In genomic region chr9:3858311-3858710, GRCm38 (mm10) we compare ENCODE assay signal across 18 mouse cellular contexts.
A peak's percentile ranks its signal among the peaks of the same experiment; 100 is the strongest.
DNase-seq lines count a peak whose midpoint lies in the region; ATAC-seq and TF ChIP-seq lines count a peak whose summit lies in the region.
"Had no signal": no experiment of that assay in that cellular context is flagged by ENCODE, and none has a peak within 500 bp of the region (broad histone marks: within the 10 kb centered on the region; RNA-seq: fewer than 3 reads in every experiment).

No protein-coding gene starts in this region.

- no peak overlapping the region for H3K9ac ChIP-seq in hindbrain, postnatal 0 days (replicated peaks; ENCODE audit: low read length)
- H3K9ac ChIP-seq in hindbrain, embryonic 12.5 days = no peak overlapping the region
- no peak overlapping the region for H3K9ac ChIP-seq in midbrain, embryonic 14.5 days (replicated peaks; ENCODE audit: low read length)
- H3K9ac ChIP-seq in midbrain, embryonic 16.5 days (ENCODE audit: low read depth, low read length) = no peak overlapping the region
- H3K9ac ChIP-seq: forebrain, embryonic 13.5 days; liver, embryonic 13.5 days; midbrain, embryonic 12.5 days had no signal

- no peak overlapping the region for H3K4me3 ChIP-seq in hindbrain, postnatal 0 days (ENCODE audit: low read length)
- H3K4me3 ChIP-seq in hindbrain, embryonic 12.5 days = no peak overlapping the region
- no peak overlapping the region for H3K4me3 ChIP-seq in midbrain, embryonic 14.5 days (replicated peaks; ENCODE audit: low read depth, low read length)
- no peak overlapping the region for H3K4me3 ChIP-seq in midbrain, embryonic 16.5 days (ENCODE audit: low read depth, low read length)
- H3K4me3 ChIP-seq: forebrain, embryonic 13.5 days; left cerebral cortex, adult 2 months; liver, embryonic 13.5 days; midbrain, embryonic 12.5 days; myocyte had no signal

- H3K4me1 ChIP-seq in hindbrain, postnatal 0 days (ENCODE audit: insufficient read depth, low read length) = no peaks in the 10 kb centered on the region
- H3K4me1 ChIP-seq in hindbrain, embryonic 12.5 days = no peaks in the 10 kb centered on the region
- H3K4me1 ChIP-seq in midbrain, embryonic 14.5 days (ENCODE audit: control insufficient read depth, insufficient read depth, low read length) = no peaks in the 10 kb centered on the region
- no peaks in the 10 kb centered on the region for H3K4me1 ChIP-seq in midbrain, embryonic 16.5 days (ENCODE audit: control insufficient read depth, insufficient read depth, low read length)
- H3K4me1 ChIP-seq: forebrain, embryonic 13.5 days; liver, embryonic 13.5 days; midbrain, embryonic 12.5 days had no signal

- no peak overlapping the region for H3K27ac ChIP-seq in hindbrain, postnatal 0 days
- H3K27ac ChIP-seq in hindbrain, embryonic 12.5 days = no peak overlapping the region
- no peak overlapping the region for H3K27ac ChIP-seq in midbrain, embryonic 14.5 days (replicated peaks; ENCODE audit: low read depth, low read length)
- no peak overlapping the region for H3K27ac ChIP-seq in midbrain, embryonic 16.5 days (ENCODE audit: low read length)
- H3K27ac ChIP-seq: forebrain, embryonic 13.5 days; left cerebral cortex, adult 2 months; liver, embryonic 13.5 days; midbrain, embryonic 12.5 days had no signal

- TF ChIP-seq CTCF in hindbrain, postnatal 0 days (IDR thresholded peaks at IDR 0.05; ENCODE audit: low read depth) = no peak

- peak; percentile 10 for DNase-seq in cerebellum, adult 9-11 months
- DNase-seq in cerebellum, postnatal 4 days (ENCODE audit: low spot score in 2 of 2) = no peak
- peak; percentile 54 for DNase-seq in hindbrain, postnatal 0 days (ENCODE audit: low spot score)
- DNase-seq in midbrain, embryonic 14.5 days = peak; percentile 1
- no peak for DNase-seq in thymus, postnatal 25 days
- DNase-seq: adrenal gland, postnatal 25 days; gastrocnemius, postnatal 25 days; kidney, adult 11 months; kidney, postnatal 10 days; left cerebral cortex, postnatal 4 days; liver, embryonic 13.5 days; thymus, postnatal 36 days had no signal

- ATAC-seq in hindbrain, postnatal 0 days = no peak
- no peak for ATAC-seq in hindbrain, embryonic 12.5 days (ENCODE audit: low FRiP score)
- no peak for ATAC-seq in midbrain, embryonic 14.5 days (ENCODE audit: low FRiP score, low TSS enrichment)
- ATAC-seq in midbrain, embryonic 16.5 days = no peak
- ATAC-seq: forebrain, embryonic 13.5 days had no signal

- no peak overlapping the region for H3K4me2 ChIP-seq in hindbrain, postnatal 0 days (ENCODE audit: low read depth, low read length)
- no peak overlapping the region for H3K4me2 ChIP-seq in hindbrain, embryonic 12.5 days (replicated peaks)
- no peak overlapping the region for H3K4me2 ChIP-seq in midbrain, embryonic 14.5 days (ENCODE audit: low read length)
- H3K4me2 ChIP-seq in midbrain, embryonic 16.5 days (ENCODE audit: low read length) = no peak overlapping the region
- H3K4me2 ChIP-seq: forebrain, embryonic 13.5 days; liver, embryonic 13.5 days; midbrain, embryonic 12.5 days had no signal

- no peaks in the 10 kb centered on the region for H3K9me3 ChIP-seq in hindbrain, postnatal 0 days (ENCODE audit: low read length)
- H3K9me3 ChIP-seq in hindbrain, embryonic 12.5 days (replicated peaks) = no peaks in the 10 kb centered on the region
- H3K9me3 ChIP-seq in midbrain, embryonic 14.5 days (ENCODE audit: control insufficient read depth, low read length) = no peaks in the 10 kb centered on the region
- H3K9me3 ChIP-seq in midbrain, embryonic 16.5 days (replicated peaks; ENCODE audit: control insufficient read depth, low read length, poor library complexity, severe bottlenecking) = no peaks in the 10 kb centered on the region
- H3K9me3 ChIP-seq: forebrain, embryonic 13.5 days; liver, embryonic 13.5 days; midbrain, embryonic 12.5 days had no signal

- H3K36me3 ChIP-seq in hindbrain, postnatal 0 days (ENCODE audit: insufficient read depth, low read length) = no peaks in the 10 kb centered on the region
- H3K36me3 ChIP-seq in hindbrain, embryonic 12.5 days = no peaks in the 10 kb centered on the region
- H3K36me3 ChIP-seq in midbrain, embryonic 14.5 days (ENCODE audit: control insufficient read depth, insufficient read depth, low read length) = no peaks in the 10 kb centered on the region
- no peaks in the 10 kb centered on the region for H3K36me3 ChIP-seq in midbrain, embryonic 16.5 days (ENCODE audit: control insufficient read depth, insufficient read depth, low read length)
- H3K36me3 ChIP-seq: liver, embryonic 13.5 days; midbrain, embryonic 12.5 days had no signal

- H3K27me3 ChIP-seq in hindbrain, postnatal 0 days (ENCODE audit: insufficient read depth, low read length) = no peaks in the 10 kb centered on the region
- no peaks in the 10 kb centered on the region for H3K27me3 ChIP-seq in hindbrain, embryonic 12.5 days
- no peaks in the 10 kb centered on the region for H3K27me3 ChIP-seq in midbrain, embryonic 14.5 days (ENCODE audit: control insufficient read depth, insufficient read depth, low read length)
- no peaks in the 10 kb centered on the region for H3K27me3 ChIP-seq in midbrain, embryonic 16.5 days (ENCODE audit: control insufficient read depth, insufficient read depth, low read depth, low read length)
- H3K27me3 ChIP-seq: forebrain, embryonic 13.5 days; liver, embryonic 13.5 days; midbrain, embryonic 12.5 days had no signal

Comparison
In these comparisons a context has a peak if more than half of its experiments do, and no peak if none do; other contexts are left out.
1. DNase-seq: peak in cerebellum, adult 9-11 months (single experiment), hindbrain, postnatal 0 days (single experiment) and midbrain, embryonic 14.5 days (single experiment); none in cerebellum, postnatal 4 days (0 of 2) and thymus, postnatal 25 days (single experiment).